Mouse (Mus musculus) midbrain, embryonic 16.5 days (tissue): ENCODE data around the gene Edem3. TPM values are rescaled to one million over a fixed set of nuclear protein-coding genes. Genes with fewer than 3 reads are reported as not detected.

Experiments
- ATAC-seq: fragments of 200-750 bp; cut with Nextera tagmentation; 2 replicates; pipeline ENCODE4 v1.8.0; 2017; ENCODE audit warnings: moderate TSS enrichment
- H3K27ac ChIP-seq: fragments of 300-500 bp; sonication (generic); 2 replicates; pipeline ENCODE4 v1.5.1; 2014; ENCODE audit warnings: mild to moderate bottlenecking, low read length, mixed read lengths
- H3K27me3 ChIP-seq: fragments of 300-500 bp; sonication (generic); 2 replicates; pipeline ENCODE4 v1.6.1; 2014; ENCODE audit warnings: low read depth, low read length, mixed read lengths; ENCODE audit not compliant: control insufficient read depth, insufficient read depth
- H3K36me3 ChIP-seq: fragments of 300-500 bp; sonication (generic); 2 replicates; pipeline ENCODE4 v1.6.1; 2014; ENCODE audit warnings: mild to moderate bottlenecking, low read length, moderate library complexity, mixed read lengths; ENCODE audit not compliant: control insufficient read depth, insufficient read depth
- H3K4me1 ChIP-seq: fragments of 300-500 bp; sonication (generic); 2 replicates; pipeline ENCODE4 v1.6.1; 2014; ENCODE audit warnings: mild to moderate bottlenecking, low read length, mixed read lengths; ENCODE audit not compliant: control insufficient read depth, insufficient read depth
- H3K4me2 ChIP-seq: fragments of 300-500 bp; sonication (generic); 2 replicates; pipeline ENCODE4 v1.6.1; 2014; ENCODE audit warnings: mild to moderate bottlenecking, low read length, mixed read lengths
- H3K4me3 ChIP-seq: fragments of 300-500 bp; sonication (generic); 2 replicates; pipeline ENCODE4 v1.5.1; 2014; ENCODE audit warnings: low read depth, mild to moderate bottlenecking, low read length, moderate library complexity, mixed read lengths
- H3K9ac ChIP-seq: fragments of 300-500 bp; sonication (generic); 2 replicates; pipeline ENCODE4 v1.6.1; 2014; ENCODE audit warnings: low read depth, low read length, mixed read lengths
- H3K9me3 ChIP-seq: fragments of 300-500 bp; sonication (generic); replicated peaks from 2 replicates; pipeline ENCODE4 v1.6.1; 2014; ENCODE audit warnings: mild to moderate bottlenecking, low read length, mixed read lengths; ENCODE audit not compliant: control insufficient read depth, poor library complexity, severe bottlenecking
- WGBS: fragments of 180-500 bp; shearing (Covaris S2); extraction: QIAGEN DNeasy Blood & Tissue Kit; methylation state at CpG from one replicate; pipeline ENCODE4 v1.1.7; 2014; 5-methylcytosine and 5-hydroxymethylcytosine counted together
- polyA plus RNA-seq: library from polyadenylated mRNA; unstranded; fragments of >200 nt; fragmentation: Nextera tagmentation; extraction: Ambion mirVana; gene quantifications from 2 replicates; pipeline ENCODE4 v1.2.1, GENCODE M21; 2015

The Edem3 gene
- polyA plus RNA-seq, 1 experiment from 2014 or later: 22.4 TPM

DNA sequence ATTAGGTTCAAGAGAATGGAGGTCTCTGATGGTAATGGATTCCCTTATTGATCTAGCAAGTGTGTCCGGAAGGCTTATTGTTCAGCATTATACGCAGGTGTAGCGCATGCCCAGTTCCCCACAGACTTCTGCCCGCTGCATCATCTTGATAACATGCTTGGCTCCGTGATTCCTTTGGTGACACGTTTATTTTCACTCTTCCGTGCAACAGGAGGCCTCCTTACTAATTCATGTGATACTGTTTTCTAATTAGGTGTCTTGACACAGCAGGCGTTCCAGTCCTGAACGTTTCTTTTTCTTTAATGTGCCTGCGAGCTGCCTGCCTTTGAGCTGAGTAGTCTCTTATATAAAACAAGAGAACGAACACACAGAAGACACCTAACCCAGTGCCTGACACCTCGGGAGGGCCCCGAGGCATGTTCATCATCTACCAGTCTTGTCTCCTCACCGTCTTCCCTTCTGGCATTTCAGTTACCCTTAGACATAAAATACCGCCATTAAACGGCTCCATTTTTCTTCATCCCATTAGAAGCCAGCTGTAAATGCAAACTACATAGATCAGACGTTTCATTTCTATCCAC, 90.2 kb downstream of the Edem3 start:
- ATAC-seq: peak; percentile 66
- H3K4me1 ChIP-seq: peaks cover 2% of the 10 kb centered on the region; the same call in 1 of the 2 replicates
- H3K4me3 ChIP-seq: no peak overlapping the region
- H3K36me3 ChIP-seq: no peaks in the 10 kb centered on the region
- no peaks in the 10 kb centered on the region for H3K9me3 ChIP-seq
- H3K4me2 ChIP-seq: 0 out of 2 replicates have a peak overlapping the region, but pooled peaks have one; percentile 7
- no peaks in the 10 kb centered on the region for H3K27me3 ChIP-seq
- WGBS: 51% methylated on average over 17 of the region's 17 CpGs
- H3K9ac ChIP-seq: no peak overlapping the region
- no peak overlapping the region for H3K27ac ChIP-seq

DNA sequence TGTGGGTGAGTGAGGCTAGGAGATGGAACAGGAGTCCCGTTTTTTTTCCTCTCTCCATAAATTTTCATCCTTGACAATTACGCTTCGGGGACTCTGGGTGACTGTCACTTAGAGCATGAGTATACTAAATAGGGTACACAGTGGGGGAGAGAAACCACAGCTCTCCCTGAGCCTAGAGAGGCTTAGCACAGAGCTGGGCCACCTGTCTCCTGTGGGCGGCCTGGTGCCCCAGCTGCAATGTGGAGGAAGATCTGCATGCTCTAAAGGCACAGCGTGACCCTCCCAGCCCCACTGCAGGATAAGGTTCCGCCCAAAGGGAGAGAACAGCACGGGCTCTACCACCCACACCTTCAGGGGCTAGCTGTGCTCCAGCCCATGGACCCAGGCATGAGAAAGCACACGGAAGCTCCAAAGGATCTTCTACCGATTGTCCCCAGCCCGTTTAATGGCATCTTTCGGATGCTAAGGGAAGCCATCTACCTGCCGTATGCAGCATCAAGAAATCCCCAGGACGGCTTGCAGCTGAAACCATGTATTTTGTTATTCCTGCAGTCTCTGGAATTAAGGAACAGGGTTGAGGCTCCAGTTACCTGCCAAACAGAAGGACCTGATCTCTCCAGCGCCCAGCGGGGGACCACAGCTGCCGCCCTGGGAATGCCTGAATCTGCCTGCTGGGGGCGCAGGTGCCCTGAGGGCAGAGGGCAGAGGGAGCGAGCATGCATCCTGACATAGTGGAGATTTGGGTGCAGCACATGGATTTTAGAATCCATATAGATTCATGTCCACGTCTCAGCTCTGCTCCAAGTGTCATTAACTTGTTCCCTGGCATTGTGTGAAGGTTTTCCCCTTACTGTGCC, 91.0 kb downstream of the Edem3 start:
- Histone ChIP-seq H3K4me3 (no peak overlapping the region), H3K4me2 (no peak overlapping the region), H3K9me3 (no peaks in the 10 kb centered on the region), H3K4me1 (peaks cover 2% of the 10 kb centered on the region; the same call in 1 of the 2 replicates), H3K36me3 (no peaks in the 10 kb centered on the region), H3K27me3 (no peaks in the 10 kb centered on the region), H3K9ac (no peak overlapping the region), H3K27ac (no peak overlapping the region)
- ATAC-seq: peak; percentile 36; the same call in 1 of the 2 replicates
- 61% methylated on average over 19 of the region's 19 CpGs for WGBS

DNA sequence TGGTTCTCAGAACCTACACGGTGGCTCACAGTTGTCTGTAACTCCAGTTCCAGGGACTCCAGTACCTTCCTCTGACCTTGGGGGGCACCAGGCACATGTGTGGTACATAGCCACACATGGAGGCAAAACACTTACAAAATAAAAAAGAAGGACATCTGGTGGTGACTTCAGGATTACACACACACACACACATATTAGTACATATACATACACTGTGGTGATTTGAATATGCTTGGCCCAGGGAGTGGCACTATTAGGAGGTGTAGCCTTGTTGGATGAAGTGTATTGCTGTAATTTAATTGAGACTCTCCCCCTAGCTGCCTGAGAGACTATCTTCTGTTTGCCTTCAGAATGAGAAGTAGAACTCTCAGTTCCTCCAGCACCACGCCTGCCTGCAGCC, 93.1 kb downstream of the Edem3 start:
- WGBS: 94% methylated on average over 2 of the region's 2 CpGs
- no peak overlapping the region for H3K9ac ChIP-seq
- no peak for ATAC-seq
- H3K27me3 ChIP-seq: no peaks in the 10 kb centered on the region
- H3K4me3 ChIP-seq: no peak overlapping the region
- no peak overlapping the region for H3K27ac ChIP-seq
- H3K36me3 ChIP-seq: no peaks in the 10 kb centered on the region
- H3K4me2 ChIP-seq: no peak overlapping the region
- H3K9me3 ChIP-seq: no peaks in the 10 kb centered on the region
- H3K4me1 ChIP-seq: peaks cover 2% of the 10 kb centered on the region; the same call in 1 of the 2 replicates

DNA sequence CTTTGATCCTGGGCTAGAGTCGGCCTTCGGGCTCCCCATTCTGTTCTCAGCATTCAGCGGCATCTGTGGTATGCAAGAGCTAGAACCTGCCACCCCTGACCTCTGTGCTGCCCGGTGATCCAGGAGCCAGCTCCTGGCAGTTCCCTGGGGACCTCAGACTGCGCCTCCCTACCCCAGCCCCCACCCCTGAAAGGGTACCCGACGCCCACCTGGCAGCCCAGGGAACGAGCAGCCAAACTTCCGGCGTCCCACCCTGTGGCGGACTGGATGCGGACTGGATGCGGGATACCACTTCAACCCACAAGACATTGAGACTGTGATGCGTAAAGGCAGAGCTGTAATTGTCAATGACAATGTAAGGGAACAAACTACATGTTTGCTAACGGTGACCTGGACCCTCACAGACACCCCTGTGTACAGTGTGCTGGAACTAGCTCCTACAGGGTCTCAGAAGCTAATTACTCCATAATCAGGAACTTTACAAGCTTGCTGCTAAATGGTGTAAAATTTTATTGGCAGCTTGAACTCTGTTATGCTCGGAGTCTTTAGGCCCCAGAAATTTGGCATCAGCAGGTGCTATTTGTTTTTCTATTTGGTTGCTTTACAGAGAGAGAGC, 94.9 kb downstream of the Edem3 start:
- ATAC-seq: no peak
- H3K36me3 ChIP-seq: no peaks in the 10 kb centered on the region
- H3K4me1 ChIP-seq: peaks cover 2% of the 10 kb centered on the region; the same call in 1 of the 2 replicates
- no peak overlapping the region for H3K9ac ChIP-seq
- H3K4me2 ChIP-seq: no peak overlapping the region
- no peaks in the 10 kb centered on the region for H3K9me3 ChIP-seq
- H3K27ac ChIP-seq: no peak overlapping the region
- 87% methylated on average over 16 of the region's 16 CpGs for WGBS
- no peaks in the 10 kb centered on the region for H3K27me3 ChIP-seq
- H3K4me3 ChIP-seq: no peak overlapping the region

DNA sequence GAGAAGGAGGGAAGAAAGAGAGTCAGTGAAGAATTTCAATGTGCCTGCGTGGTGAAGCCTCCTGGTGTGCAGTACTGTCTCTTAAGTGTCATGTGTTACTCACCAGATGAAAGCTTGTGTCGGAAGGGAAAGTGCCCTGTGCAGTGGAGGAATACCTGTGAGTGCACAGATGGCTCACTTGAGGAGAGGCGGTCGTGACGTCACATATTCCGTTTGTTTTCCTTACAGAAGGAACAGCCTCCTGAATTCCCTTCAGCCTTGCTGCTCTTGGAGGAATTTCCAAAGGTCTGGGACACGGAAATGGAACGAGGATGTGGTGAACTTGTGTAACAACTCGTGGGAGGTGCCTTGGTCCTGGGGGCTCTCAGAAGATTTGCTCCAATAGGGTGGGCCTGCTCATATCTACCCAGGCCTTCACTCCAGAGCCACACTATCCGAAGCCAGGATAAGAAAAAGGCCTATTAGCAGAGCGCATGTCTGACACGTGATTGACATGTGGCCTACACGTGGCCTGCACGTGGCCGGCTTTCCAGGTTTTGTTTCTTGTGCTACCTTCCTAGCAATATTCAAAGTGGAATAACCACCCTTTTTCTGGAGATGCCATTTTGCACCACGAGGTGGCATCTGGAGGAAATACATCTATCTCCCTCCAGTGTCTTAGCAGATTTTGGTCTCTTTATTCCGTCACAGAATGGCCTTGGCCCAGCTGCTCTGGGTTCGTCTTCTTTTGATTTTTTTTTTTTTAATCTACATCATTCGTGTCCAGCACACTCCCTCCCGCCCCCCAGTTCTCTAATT, 96.1 kb downstream of the Edem3 start:
- no peaks in the 10 kb centered on the region for H3K36me3 ChIP-seq
- no peak overlapping the region for H3K4me2 ChIP-seq
- H3K27ac ChIP-seq: no peak overlapping the region
- no peaks in the 10 kb centered on the region for H3K27me3 ChIP-seq
- H3K4me3 ChIP-seq: no peak overlapping the region
- H3K9ac ChIP-seq: no peak overlapping the region
- no peaks in the 10 kb centered on the region for H3K4me1 ChIP-seq
- no peak for ATAC-seq
- WGBS: 82% methylated on average over 20 of the region's 20 CpGs
- H3K9me3 ChIP-seq: no peaks in the 10 kb centered on the region

DNA sequence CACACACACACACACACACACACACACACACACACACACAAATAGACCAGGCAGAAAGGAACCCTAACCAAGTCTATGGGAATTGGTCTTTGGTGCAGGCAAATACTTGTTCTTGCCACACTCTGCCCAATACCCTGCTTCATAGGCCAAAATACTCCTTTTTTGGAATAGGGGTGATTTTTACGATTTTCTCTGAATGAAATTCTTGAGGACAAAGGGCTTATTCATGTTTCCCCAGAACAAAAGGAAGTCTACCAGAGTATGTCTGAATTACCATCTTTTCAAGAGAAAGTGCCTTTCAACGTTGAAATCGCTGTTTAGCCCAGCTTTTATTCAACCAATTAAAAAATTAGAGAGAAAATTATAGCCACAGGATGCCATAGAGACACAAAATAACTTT, 96.8 kb downstream of the Edem3 start:
- WGBS: 17% methylated on average over 3 of the region's 3 CpGs
- ATAC-seq: no peak
- Histone ChIP-seq H3K9me3 (no peaks in the 10 kb centered on the region), H3K36me3 (no peaks in the 10 kb centered on the region), H3K4me2 (no peak overlapping the region), H3K27ac (no peak overlapping the region), H3K9ac (no peak overlapping the region), H3K27me3 (no peaks in the 10 kb centered on the region), H3K4me3 (no peak overlapping the region), H3K4me1 (no peaks in the 10 kb centered on the region)

DNA sequence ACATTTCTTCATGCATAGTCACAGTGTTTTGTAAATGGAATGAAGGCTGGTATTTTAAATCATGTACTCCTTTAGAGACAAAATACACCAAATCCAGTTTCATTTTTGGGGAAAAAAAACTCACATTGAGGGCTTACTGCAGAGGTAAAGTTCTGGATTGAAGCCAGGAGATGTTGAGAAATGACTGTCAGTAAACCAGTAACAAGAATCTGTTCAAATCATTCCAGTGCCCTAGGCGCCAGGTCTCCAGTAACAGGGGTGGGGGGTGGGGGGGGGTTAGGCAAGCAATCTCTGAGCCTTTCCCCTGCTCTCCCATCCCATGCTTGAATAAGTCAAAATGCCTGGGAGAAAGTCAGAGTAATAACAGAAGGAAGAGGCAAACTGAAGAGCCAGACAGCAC, 100.4 kb downstream of the Edem3 start:
- no peaks in the 10 kb centered on the region for H3K36me3 ChIP-seq
- H3K27ac ChIP-seq: no peak overlapping the region
- H3K4me1 ChIP-seq: no peaks in the 10 kb centered on the region
- ATAC-seq: no peak
- no peaks in the 10 kb centered on the region for H3K9me3 ChIP-seq
- H3K9ac ChIP-seq: no peak overlapping the region
- H3K4me2 ChIP-seq: no peak overlapping the region
- no peaks in the 10 kb centered on the region for H3K27me3 ChIP-seq
- no peak overlapping the region for H3K4me3 ChIP-seq
- 65% methylated on average over 1 of the region's 1 CpGs for WGBS

DNA sequence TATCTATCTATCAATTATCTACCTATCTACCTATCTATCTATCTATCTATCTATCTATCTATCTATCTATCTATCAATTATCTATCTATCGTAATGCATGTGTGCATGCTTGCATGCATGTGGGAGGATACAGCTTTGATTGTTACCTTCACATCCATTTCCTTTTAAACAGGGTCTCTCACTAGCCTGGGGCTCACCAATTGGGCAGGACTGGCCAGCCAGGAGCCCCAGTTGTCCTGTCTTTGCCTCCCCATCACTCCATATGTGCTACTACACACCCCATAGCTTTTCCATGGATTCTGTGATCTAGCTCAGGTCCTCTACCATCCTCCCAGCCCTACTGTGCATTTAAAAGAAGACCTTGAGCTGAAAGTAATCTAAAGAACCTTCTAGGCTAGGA, 103.3 kb downstream of the Edem3 start:
- no peak for ATAC-seq
- H3K9ac ChIP-seq: no peak overlapping the region
- no peak overlapping the region for H3K27ac ChIP-seq
- no peaks in the 10 kb centered on the region for H3K36me3 ChIP-seq
- H3K4me2 ChIP-seq: no peak overlapping the region
- H3K4me3 ChIP-seq: no peak overlapping the region
- no peaks in the 10 kb centered on the region for H3K27me3 ChIP-seq
- no peaks in the 10 kb centered on the region for H3K9me3 ChIP-seq
- 97% methylated on average over 1 of the region's 1 CpGs for WGBS
- no peaks in the 10 kb centered on the region for H3K4me1 ChIP-seq
